Mouse (Mus musculus): Measurements from ENCODE around the gene Ankrd12. TPM values are rescaled to one million over a fixed set of nuclear protein-coding genes. Genes with fewer than 3 reads are reported as not detected.
"Not testable (repeated sequence)": the region's sequence is repeated elsewhere in the genome, so short reads cannot be mapped to it uniquely, and the experiment has no call there.

Gene Ankrd12
- total and polyA plus RNA-seq, 3 experiments: 5.9 to 74.8 (median 67.7) TPM

DNA sequence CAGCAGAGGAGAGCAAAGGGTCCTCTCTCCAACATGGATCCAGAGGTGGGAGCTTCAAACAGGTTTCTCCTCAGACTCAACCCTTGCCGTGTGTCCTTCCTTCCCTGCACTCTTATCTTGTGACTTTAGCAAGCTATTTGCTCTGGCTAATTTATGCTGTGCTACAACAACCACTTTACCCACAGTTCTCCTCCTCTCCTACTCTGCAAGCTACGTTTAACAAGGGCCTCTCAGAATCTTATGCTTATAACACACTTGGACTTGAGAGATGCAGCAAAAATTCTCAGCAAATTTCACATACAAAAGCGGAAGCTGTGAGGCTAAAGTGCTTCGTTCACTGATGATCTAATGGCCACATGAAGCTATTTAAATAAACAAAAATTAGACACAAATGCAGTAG, 23.5 kb downstream of the Ankrd12 start:
- no peak for ATAC-seq (ENCODE audit: extremely low read depth, insufficient number of reproducible peaks, low FRiP score, poor library complexity, severe bottlenecking)
- H3K4me3 ChIP-seq (ENCODE audit: low read depth, low read length): no peak overlapping the region

GRCm38 (mm10) chr17:66048795-66049194, 28.1 kb downstream of the Ankrd12 start:
- peaks cover 46% of the 10 kb centered on the region for H3K36me3 ChIP-seq (replicated peaks)
- no peak for ATAC-seq (ENCODE audit: extremely low read depth, insufficient number of reproducible peaks, low FRiP score, poor library complexity, severe bottlenecking)

More for the DNA sequence above, 23.5 kb downstream of the Ankrd12 start:
- Histone ChIP-seq H3K27me3 (ENCODE audit: insufficient read depth, low read length) (no peaks in the 10 kb centered on the region), H3K9me3 (replicated peaks) (no peaks in the 10 kb centered on the region), H3K4me1 (ENCODE audit: insufficient read depth, low read depth, low read length) (peaks cover 15% of the 10 kb centered on the region), H3K36me3 (replicated peaks) (peaks cover 30% of the 10 kb centered on the region)
- DNase-seq (ENCODE audit: low spot score): no peak
- TF ChIP-seq GATA1 (IDR thresholded peaks at IDR 0.05; ENCODE audit: borderline replicate concordance, low read length) (no peak), CTCF (IDR thresholded peaks at IDR 0.05; ENCODE audit: low read depth, low read length) (no peak)

DNA sequence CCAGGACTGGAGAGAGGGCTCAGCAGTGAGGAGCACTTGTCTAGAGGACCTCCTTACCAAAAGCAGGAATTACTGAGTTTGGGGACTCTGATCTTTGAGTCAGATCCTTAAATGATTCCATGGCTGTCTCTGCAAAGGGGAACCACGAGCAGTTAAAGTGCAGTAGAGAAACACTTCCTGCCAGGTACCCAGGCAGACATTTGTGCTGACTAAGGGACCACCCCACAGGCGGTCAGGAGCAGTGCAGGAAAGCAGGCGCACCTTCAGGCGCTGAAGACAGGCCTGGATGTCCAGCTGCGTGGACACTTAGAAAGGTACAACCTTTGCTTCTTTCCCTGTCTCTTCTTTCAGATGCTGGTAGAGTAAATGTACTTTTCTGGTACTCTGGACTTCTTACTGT, 28.7 kb downstream of the Ankrd12 start:
- H3K4me3 ChIP-seq (ENCODE audit: low read depth, low read length): no peak overlapping the region
- peaks cover 4% of the 10 kb centered on the region; the same call in 1 of the 2 replicates for H3K4me1 ChIP-seq (ENCODE audit: insufficient read depth, low read depth, low read length)
- DNase-seq (ENCODE audit: low spot score) (no peak), ATAC-seq (ENCODE audit: extremely low read depth, insufficient number of reproducible peaks, low FRiP score, poor library complexity, severe bottlenecking) (no peak)
- TF ChIP-seq TAL1 (conservative IDR thresholded peaks at IDR 0.05; ENCODE audit: low read depth, low read length) (no peak), GATA1 (IDR thresholded peaks at IDR 0.05; ENCODE audit: borderline replicate concordance, low read length) (no peak), GATA2 (IDR thresholded peaks at IDR 0.05; ENCODE audit: borderline replicate concordance, low read depth, low read length) (no peak), CTCF (IDR thresholded peaks at IDR 0.05; ENCODE audit: low read depth, low read length) (no peak), POLR2AphosphoS5 (IDR thresholded peaks at IDR 0.05; ENCODE audit: insufficient replicate concordance, low read depth, low read length) (no peak)
- H3K36me3 ChIP-seq (replicated peaks): peaks cover 45% of the 10 kb centered on the region
- no peaks in the 10 kb centered on the region for H3K9me3 ChIP-seq (replicated peaks)
- no peaks in the 10 kb centered on the region for H3K27me3 ChIP-seq (ENCODE audit: insufficient read depth, low read length)

More at GRCm38 (mm10) chr17:66048795-66049194, 28.1 kb downstream of the Ankrd12 start:
- Histone ChIP-seq H3K9me3 (replicated peaks) (no peaks in the 10 kb centered on the region), H3K27me3 (ENCODE audit: insufficient read depth, low read length) (no peaks in the 10 kb centered on the region), H3K4me3 (ENCODE audit: low read depth, low read length) (no peak overlapping the region), H3K4me1 (ENCODE audit: insufficient read depth, low read depth, low read length) (peaks cover 6% of the 10 kb centered on the region; the same call in 1 of the 2 replicates)
- no peak for TF ChIP-seq CTCF (IDR thresholded peaks at IDR 0.05; ENCODE audit: low read depth, low read length)
- TF ChIP-seq POLR2AphosphoS5 (IDR thresholded peaks at IDR 0.05; ENCODE audit: insufficient replicate concordance, low read depth, low read length): no peak
- TF ChIP-seq GATA1 (IDR thresholded peaks at IDR 0.05; ENCODE audit: borderline replicate concordance, low read length): no peak
- no peak for TF ChIP-seq GATA2 (IDR thresholded peaks at IDR 0.05; ENCODE audit: borderline replicate concordance, low read depth, low read length)
- TF ChIP-seq TAL1 (conservative IDR thresholded peaks at IDR 0.05; ENCODE audit: low read depth, low read length): no peak
- no peak for DNase-seq (ENCODE audit: low spot score)

GRCm38 (mm10) chr17:66043679-66044078, 33.2 kb downstream of the Ankrd12 start:
- not testable (repeated sequence) for DNase-seq (ENCODE audit: low spot score); H3K4me3 ChIP-seq (ENCODE audit: low read depth, low read length); H3K4me1 ChIP-seq (ENCODE audit: insufficient read depth, low read depth, low read length); H3K9me3 ChIP-seq (replicated peaks); H3K27me3 ChIP-seq (ENCODE audit: insufficient read depth, low read length); ATAC-seq (ENCODE audit: extremely low read depth, insufficient number of reproducible peaks, low FRiP score, poor library complexity, severe bottlenecking)
- peaks cover 42% of the 10 kb centered on the region for H3K36me3 ChIP-seq (replicated peaks)

- no peak for TF ChIP-seq POLR2AphosphoS5 (IDR thresholded peaks at IDR 0.05; ENCODE audit: insufficient replicate concordance, low read depth, low read length)
- TF ChIP-seq GATA1 (IDR thresholded peaks at IDR 0.05; ENCODE audit: borderline replicate concordance, low read length): no peak
- no peak for TF ChIP-seq TAL1 (conservative IDR thresholded peaks at IDR 0.05; ENCODE audit: low read depth, low read length)
- no peak for TF ChIP-seq CTCF (IDR thresholded peaks at IDR 0.05; ENCODE audit: low read depth, low read length)
- TF ChIP-seq GATA2 (IDR thresholded peaks at IDR 0.05; ENCODE audit: borderline replicate concordance, low read depth, low read length): no peak
- ATAC-seq (ENCODE audit: extremely low read depth, insufficient number of reproducible peaks, low FRiP score, poor library complexity, severe bottlenecking) (no peak), DNase-seq (ENCODE audit: low spot score) (no peak)
- Histone ChIP-seq H3K9me3 (replicated peaks) (no peaks in the 10 kb centered on the region), H3K36me3 (replicated peaks) (peaks cover 38% of the 10 kb centered on the region), H3K27me3 (ENCODE audit: insufficient read depth, low read length) (no peaks in the 10 kb centered on the region), H3K4me1 (ENCODE audit: insufficient read depth, low read depth, low read length) (peaks cover 5% of the 10 kb centered on the region), H3K4me3 (ENCODE audit: low read depth, low read length) (no peak overlapping the region)
These were observed 35.9 kb downstream of the Ankrd12 start for GRCm38 (mm10) chr17:66041020-66041419.

- Histone ChIP-seq H3K36me3 (replicated peaks) (peaks cover 38% of the 10 kb centered on the region), H3K9me3 (replicated peaks) (no peaks in the 10 kb centered on the region), H3K4me1 (ENCODE audit: insufficient read depth, low read depth, low read length) (peaks cover 4% of the 10 kb centered on the region; the same call in 1 of the 2 replicates), H3K4me3 (ENCODE audit: low read depth, low read length) (no peak overlapping the region), H3K27me3 (ENCODE audit: insufficient read depth, low read length) (no peaks in the 10 kb centered on the region)
- DNase-seq (ENCODE audit: low spot score) (no peak), ATAC-seq (ENCODE audit: extremely low read depth, insufficient number of reproducible peaks, low FRiP score, poor library complexity, severe bottlenecking) (no peak)
- TF ChIP-seq CTCF (IDR thresholded peaks at IDR 0.05; ENCODE audit: low read depth, low read length) (no peak), GATA2 (IDR thresholded peaks at IDR 0.05; ENCODE audit: borderline replicate concordance, low read depth, low read length) (no peak)
These were observed 43.6 kb downstream of the Ankrd12 start for GRCm38 (mm10) chr17:66033239-66033638.

DNA sequence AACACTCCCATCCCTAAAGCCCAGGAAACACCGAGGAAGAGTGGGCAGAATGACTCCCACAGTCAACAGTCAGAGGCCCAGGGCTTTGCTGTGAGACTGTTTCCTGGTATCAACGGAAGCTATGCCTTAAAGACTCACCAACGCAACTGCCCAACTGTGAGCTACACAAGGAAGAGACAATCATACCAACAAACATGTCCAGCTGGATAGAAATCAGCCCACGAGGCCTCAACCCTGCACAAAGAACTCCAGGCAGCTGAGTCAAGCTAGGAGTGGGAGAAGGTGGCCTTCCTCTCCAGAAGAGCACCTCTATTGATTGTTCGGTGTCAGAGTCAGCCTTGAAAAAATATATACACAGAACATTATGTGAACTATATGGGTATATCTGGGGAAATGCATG, 44.9 kb downstream of the Ankrd12 start:
- DNase-seq (ENCODE audit: low spot score): no peak
- no peaks in the 10 kb centered on the region for H3K27me3 ChIP-seq (ENCODE audit: insufficient read depth, low read length)
- peaks cover 6% of the 10 kb centered on the region for H3K4me1 ChIP-seq (ENCODE audit: insufficient read depth, low read depth, low read length)
- ATAC-seq (ENCODE audit: extremely low read depth, insufficient number of reproducible peaks, low FRiP score, poor library complexity, severe bottlenecking): no peak
- TF ChIP-seq GATA2 (IDR thresholded peaks at IDR 0.05; ENCODE audit: borderline replicate concordance, low read depth, low read length) (no peak), TAL1 (conservative IDR thresholded peaks at IDR 0.05; ENCODE audit: low read depth, low read length) (no peak), GATA1 (IDR thresholded peaks at IDR 0.05; ENCODE audit: borderline replicate concordance, low read length) (no peak), POLR2AphosphoS5 (IDR thresholded peaks at IDR 0.05; ENCODE audit: insufficient replicate concordance, low read depth, low read length) (no peak), CTCF (IDR thresholded peaks at IDR 0.05; ENCODE audit: low read depth, low read length) (no peak)
- no peak overlapping the region for H3K4me3 ChIP-seq (ENCODE audit: low read depth, low read length)
- peaks cover 40% of the 10 kb centered on the region for H3K36me3 ChIP-seq (replicated peaks)
- H3K9me3 ChIP-seq (replicated peaks): 0 out of 2 replicates have a peak, but pooled peaks cover 2% of the 10 kb centered on the region

Measured in G1E (cell line).